Mouse (Mus musculus) forebrain, postnatal 0 days (tissue): ENCODE data around the gene Nme7. TPM values are rescaled to one million over a fixed set of nuclear protein-coding genes. Genes with fewer than 3 reads are reported as not detected.
A peak's percentile ranks its signal among the peaks of the same experiment; 100 is the strongest.

ENCODE experiments used
- ATAC-seq: fragments of 200-750 bp; cut with Nextera tagmentation; 2 replicates; pipeline ENCODE4 v1.8.0; 2017; ENCODE audit warnings: mild to moderate bottlenecking, moderate library complexity
- DNase-seq: peaks from one replicate; pipeline ENCODE4 v3.0.0-alpha.2; 2015
- H3K27ac ChIP-seq: fragments of 300-500 bp; sonication (generic); 2 replicates; pipeline ENCODE4 v1.5.1; 2014; ENCODE audit warnings: low read depth, mild to moderate bottlenecking, antibody characterized with exemption, low read length, moderate library complexity, mixed read lengths
- H3K27me3 ChIP-seq: fragments of 300-500 bp; sonication (generic); 2 replicates; pipeline ENCODE4 v1.6.1; 2014; ENCODE audit warnings: mild to moderate bottlenecking, low read length, mixed read lengths; ENCODE audit not compliant: insufficient read depth
- H3K36me3 ChIP-seq: fragments of 300-500 bp; sonication (generic); 2 replicates; pipeline ENCODE4 v1.6.1; 2014; ENCODE audit warnings: mild to moderate bottlenecking, moderate library complexity; ENCODE audit not compliant: insufficient read depth
- H3K4me1 ChIP-seq: fragments of 300-500 bp; sonication (generic); 2 replicates; pipeline ENCODE4 v1.6.1; 2014; ENCODE audit warnings: antibody characterized with exemption; ENCODE audit not compliant: insufficient read depth
- H3K4me2 ChIP-seq: fragments of 300-500 bp; sonication (generic); 2 replicates; pipeline ENCODE4 v1.6.1; 2014; ENCODE audit warnings: low read depth, mild to moderate bottlenecking, moderate library complexity
- H3K4me3 ChIP-seq: fragments of 300-500 bp; sonication (generic); 2 replicates; pipeline ENCODE4 v1.5.1; 2014; ENCODE audit warnings: low read depth, low read length, mixed read lengths
- H3K9ac ChIP-seq: fragments of 300-500 bp; sonication (generic); 2 replicates; pipeline ENCODE4 v1.6.1; 2014; ENCODE audit warnings: mild to moderate bottlenecking
- H3K9me3 ChIP-seq: fragments of 300-500 bp; sonication (generic); 2 replicates; pipeline ENCODE4 v1.6.1; 2016; ENCODE audit warnings: low read length
- CTCF ChIP-seq: sonication (generic); IDR thresholded peaks from 2 replicates; pipeline ENCODE4 v1.5.1; 2016; ENCODE audit warnings: antibody characterized with exemption, control low read depth, low read depth
- WGBS: fragments of 180-500 bp; shearing (Covaris S2); extraction: QIAGEN DNeasy Blood & Tissue Kit; methylation state at CpG from one replicate; pipeline ENCODE4 v1.1.7; 2014; 5-methylcytosine and 5-hydroxymethylcytosine counted together
- polyA plus RNA-seq: library from polyadenylated mRNA; unstranded; fragments of >200 nt; fragmentation: Nextera tagmentation; extraction: Ambion mirVana; gene quantifications from 2 replicates; pipeline ENCODE4 v1.2.1, GENCODE M21; 2015
- total RNA-seq: library from RNA; depleted of rRNA; stranded (reverse); fragments of >200 nt; gene quantifications from 2 replicates; pipeline ENCODE4 v1.2.3, GENCODE M21; 2014

Gene Nme7
- total and polyA plus RNA-seq, 2 experiments from 2014 or later: 32.1 to 37.7 TPM

DNA sequence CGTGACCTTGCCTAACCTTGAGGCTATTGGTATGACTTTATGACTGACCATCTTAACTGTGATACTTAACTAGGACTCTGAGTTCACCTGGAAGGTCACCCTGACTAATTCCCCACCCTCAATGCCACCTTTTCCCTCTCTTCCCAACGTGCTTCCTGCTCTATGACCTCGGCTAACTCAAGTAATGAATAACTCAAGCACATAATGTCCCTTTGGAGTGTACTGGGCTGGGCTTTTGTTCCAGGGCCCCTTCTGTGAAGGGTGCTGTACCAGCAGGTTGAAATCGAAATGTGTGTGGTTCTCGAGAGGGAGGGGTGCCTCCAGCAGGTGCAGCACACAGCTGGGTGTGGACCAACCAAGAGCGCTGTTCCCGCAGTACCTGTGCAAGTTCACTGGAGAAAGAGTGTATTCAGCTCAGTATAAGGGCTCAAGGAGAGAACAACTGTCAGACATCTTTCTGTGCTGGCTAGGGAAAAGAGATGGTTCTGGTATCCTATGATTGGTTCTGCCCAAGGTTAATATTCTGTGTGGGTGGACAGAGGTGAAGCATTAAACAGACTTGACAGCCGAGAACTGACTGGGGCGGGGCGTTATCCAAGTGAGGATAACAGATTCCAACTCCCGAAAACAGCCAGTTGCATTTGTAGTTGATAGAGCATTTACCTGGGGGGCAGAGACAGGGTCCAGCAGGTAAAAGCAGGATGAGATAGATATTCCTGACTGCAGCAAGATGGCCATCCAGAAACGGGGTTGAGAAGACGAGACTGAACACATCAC lies 157.2 kb downstream of the Nme7 start:
- WGBS: 76% methylated on average over 13 of the region's 13 CpGs
- no peaks in the 10 kb centered on the region for H3K9me3 ChIP-seq
- H3K9ac ChIP-seq: no peak overlapping the region
- no peak for ATAC-seq
- H3K4me1 ChIP-seq: peaks cover 15% of the 10 kb centered on the region
- no peak for TF ChIP-seq CTCF
- H3K4me2 ChIP-seq: peak overlapping the region; percentile 26
- H3K4me3 ChIP-seq: no peak overlapping the region
- no peak for DNase-seq
- H3K27ac ChIP-seq: 0 out of 2 replicates have a peak overlapping the region, but pooled peaks have one; percentile 10
- no peaks in the 10 kb centered on the region for H3K27me3 ChIP-seq
- H3K36me3 ChIP-seq: no peaks in the 10 kb centered on the region

GRCm38 (mm10) chr1:164461726-164462125 lies 157.8 kb downstream of the Nme7 start:
- Histone ChIP-seq H3K9me3 (no peaks in the 10 kb centered on the region), H3K36me3 (no peaks in the 10 kb centered on the region), H3K27me3 (no peaks in the 10 kb centered on the region), H3K27ac (0 out of 2 replicates have a peak overlapping the region, but pooled peaks have one; percentile 10), H3K4me2 (peak overlapping the region; percentile 26), H3K9ac (no peak overlapping the region), H3K4me3 (no peak overlapping the region), H3K4me1 (peaks cover 15% of the 10 kb centered on the region)
- WGBS: 15% methylated on average over 10 of the region's 10 CpGs
- DNase-seq (peak; percentile 74), ATAC-seq (peak; percentile 10)
- no peak for TF ChIP-seq CTCF

GRCm38 (mm10) chr1:164467406-164467805 lies 163.5 kb downstream of the Nme7 start:
- TF ChIP-seq CTCF: no peak
- no peak overlapping the region for H3K4me3 ChIP-seq

GRCm38 (mm10) chr1:164468329-164468728 lies 164.4 kb downstream of the Nme7 start:
- WGBS: 87% methylated on average over 8 of the region's 8 CpGs
- Histone ChIP-seq H3K4me1 (no peaks in the 10 kb centered on the region), H3K4me2 (no peak overlapping the region), H3K9me3 (no peaks in the 10 kb centered on the region), H3K9ac (no peak overlapping the region), H3K4me3 (no peak overlapping the region), H3K27me3 (no peaks in the 10 kb centered on the region), H3K36me3 (no peaks in the 10 kb centered on the region), H3K27ac (no peak overlapping the region)
- no peak for TF ChIP-seq CTCF
- no peak for DNase-seq
- no peak for ATAC-seq

More at GRCm38 (mm10) chr1:164467406-164467805, 163.5 kb downstream of the Nme7 start:
- ATAC-seq: no peak
- Histone ChIP-seq H3K9me3 (no peaks in the 10 kb centered on the region), H3K27ac (no peak overlapping the region), H3K4me2 (no peak overlapping the region), H3K27me3 (no peaks in the 10 kb centered on the region), H3K36me3 (no peaks in the 10 kb centered on the region), H3K4me1 (no peaks in the 10 kb centered on the region), H3K9ac (no peak overlapping the region)
- WGBS: 93% methylated on average over 10 of the region's 10 CpGs
- no peak for DNase-seq

DNA sequence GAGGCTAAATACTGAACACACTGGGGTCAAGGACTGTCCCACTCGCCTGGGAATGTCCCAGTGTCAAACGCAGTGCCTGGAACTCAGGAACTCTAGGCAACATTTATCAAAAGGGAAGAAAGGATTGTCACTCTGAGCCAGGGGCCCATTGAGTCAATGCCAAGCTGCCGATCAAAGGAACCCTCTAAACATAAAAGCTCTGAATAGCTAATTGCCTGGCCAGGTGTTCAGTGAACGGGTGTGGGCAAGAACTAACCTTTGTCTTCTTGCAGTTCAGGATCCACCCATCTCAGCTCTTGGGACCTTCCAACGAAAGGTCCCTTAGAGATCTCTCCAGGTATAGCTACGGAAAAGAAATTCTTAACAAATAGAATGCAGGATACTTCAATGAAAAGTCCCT lies 167.1 kb downstream of the Nme7 start:
- H3K27ac ChIP-seq: no peak overlapping the region
- no peaks in the 10 kb centered on the region for H3K27me3 ChIP-seq
- ATAC-seq (no peak), DNase-seq (no peak)
- H3K4me1 ChIP-seq: peaks cover 15% of the 10 kb centered on the region
- no peak for TF ChIP-seq CTCF
- WGBS: 35% methylated on average over 6 of the region's 6 CpGs
- no peak overlapping the region for H3K4me3 ChIP-seq
- no peaks in the 10 kb centered on the region for H3K36me3 ChIP-seq
- H3K9ac ChIP-seq: no peak overlapping the region
- no peaks in the 10 kb centered on the region for H3K9me3 ChIP-seq
- H3K4me2 ChIP-seq: no peak overlapping the region

DNA sequence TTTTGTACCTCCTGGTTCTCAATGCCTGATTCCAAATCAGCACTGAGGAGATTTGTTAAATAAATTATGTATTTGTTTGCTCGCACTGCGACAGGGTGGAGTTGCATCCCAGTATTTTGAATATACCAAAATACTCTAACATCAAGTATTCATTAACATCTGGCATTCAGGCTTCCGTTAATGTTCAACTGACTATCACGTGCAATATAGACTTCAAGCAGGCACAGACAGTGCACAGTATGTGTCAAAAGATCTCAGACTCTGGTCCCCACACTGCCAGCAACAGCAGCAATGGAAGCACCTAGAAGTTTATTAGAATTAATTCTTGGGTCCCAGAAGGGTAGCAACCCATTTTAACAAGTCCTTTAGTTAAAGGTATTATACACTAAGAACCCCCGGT lies 167.7 kb downstream of the Nme7 start:
- peaks cover 15% of the 10 kb centered on the region for H3K4me1 ChIP-seq
- no peak overlapping the region for H3K4me2 ChIP-seq
- no peaks in the 10 kb centered on the region for H3K27me3 ChIP-seq
- no peak overlapping the region for H3K4me3 ChIP-seq
- no peak overlapping the region for H3K27ac ChIP-seq
- H3K9ac ChIP-seq: no peak overlapping the region
- no peak for DNase-seq
- 92% methylated on average over 5 of the region's 5 CpGs for WGBS
- TF ChIP-seq CTCF: no peak
- no peak for ATAC-seq
- H3K9me3 ChIP-seq: no peaks in the 10 kb centered on the region
- no peaks in the 10 kb centered on the region for H3K36me3 ChIP-seq

DNA sequence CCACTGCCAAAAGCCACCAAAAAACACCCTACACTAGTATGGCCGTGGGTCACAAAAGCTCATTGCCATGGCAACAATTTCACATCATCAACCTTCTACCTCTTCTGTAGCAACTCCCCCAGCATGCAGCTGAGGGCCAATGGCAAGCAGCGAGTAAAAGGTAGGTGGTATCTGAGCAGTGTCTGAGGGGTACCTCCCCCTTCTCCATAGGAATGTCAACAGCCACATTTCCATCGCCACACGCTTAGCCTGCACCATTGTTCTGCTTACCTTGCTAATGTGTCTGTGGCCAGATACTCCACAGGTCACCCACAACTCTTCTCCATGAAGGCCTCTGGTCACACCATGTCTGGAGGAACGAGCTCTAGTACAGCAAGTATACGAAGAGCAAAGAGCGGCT lies 169.5 kb downstream of the Nme7 start:
- H3K4me1 ChIP-seq: peaks cover 15% of the 10 kb centered on the region
- H3K27me3 ChIP-seq: no peaks in the 10 kb centered on the region
- no peak overlapping the region for H3K4me3 ChIP-seq
- TF ChIP-seq CTCF: no peak
- ATAC-seq (no peak), DNase-seq (no peak)
- H3K9ac ChIP-seq: no peak overlapping the region
- H3K9me3 ChIP-seq: no peaks in the 10 kb centered on the region
- H3K27ac ChIP-seq: no peak overlapping the region; the same call in 1 of the 2 replicates
- 92% methylated on average over 7 of the region's 7 CpGs for WGBS
- no peaks in the 10 kb centered on the region for H3K36me3 ChIP-seq
- H3K4me2 ChIP-seq: no peak overlapping the region
